Mouse (Mus musculus) cortical plate, adult 2 months (tissue): ENCODE data around the gene Tmem239.

Experiments
- CTCF ChIP-seq: fragments of 200-500 bp; IDR thresholded peaks from 2 replicates; pipeline ENCODE4 v1.5.1; 2011; ENCODE audit warnings: mild to moderate bottlenecking, control low read depth, low read length; ENCODE audit not compliant: insufficient read depth; ENCODE audit errors: extremely low read depth
- POLR2A ChIP-seq: fragments of 200-500 bp; IDR thresholded peaks from 2 replicates; pipeline ENCODE4 v1.6.1; 2011; ENCODE audit warnings: mild to moderate bottlenecking, low read length, control low read depth; ENCODE audit not compliant: insufficient read depth; ENCODE audit errors: extremely low read depth

- TF ChIP-seq CTCF (no peak), POLR2A (no peak)
Observed at GRCm38 (mm10) chr2:130425112-130425511, 18.8 kb downstream of the Tmem239 start.
